Mouse (Mus musculus) liver, adult (tissue): ENCODE data around the gene Gm28079.
"Not testable (repeated sequence)": the region's sequence is repeated elsewhere in the genome, so short reads cannot be mapped to it uniquely, and the experiment has no call there.

ENCODE experiments used
- GATA4 ChIP-seq: IDR thresholded peaks from 2 replicates; pipeline ENCODE4 v1.6.1; 2014; ENCODE audit warnings: mild to moderate bottlenecking, low read length; ENCODE audit not compliant: insufficient replicate concordance

The Gm28079 gene

DNA sequence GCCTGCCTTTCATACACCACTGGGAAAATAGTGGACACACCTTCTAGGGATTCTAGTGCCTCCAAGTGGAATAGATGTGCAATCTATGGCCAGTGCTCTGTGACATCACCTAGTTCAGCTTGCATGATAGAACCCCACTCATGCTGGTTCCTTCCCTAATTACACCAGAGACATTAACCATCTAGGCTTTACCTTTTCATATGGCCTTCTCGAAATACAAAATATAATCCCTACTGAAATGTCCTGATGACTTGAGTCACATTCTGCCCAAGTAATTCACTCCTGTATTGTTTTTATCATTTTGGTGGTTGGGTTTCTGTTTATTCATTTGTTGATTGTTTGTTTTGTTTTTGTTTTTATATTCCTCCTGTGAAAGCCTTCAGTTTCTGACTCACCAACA lies at the start of gene Gm28079:
Gm28079 (minus strand) TSS at position 101 of the 400 bp plus-strand sequence.
- TF ChIP-seq GATA4: not testable (repeated sequence)
